Mouse (Mus musculus): ENCODE measurements at regions not wholly inside any gene's neighbourhood (a gene's known extent, or its start where the extent isn't known, plus 50 kb on each side); places are given as distances from the start of the nearest gene placed in this dataset.

- TF ChIP-seq EP300 (IDR thresholded peaks at IDR 0.05; ENCODE audit: low read depth) (no peak), CTCF (IDR thresholded peaks at IDR 0.05; ENCODE audit: low read depth) (no peak)
These were observed 262.3 kb upstream of the Habp2 start for GRCm38 (mm10) chr19:56024599-56024998.
